11 mouse cellular contexts compared by ENCODE assay signal in the genomic region with DNA sequence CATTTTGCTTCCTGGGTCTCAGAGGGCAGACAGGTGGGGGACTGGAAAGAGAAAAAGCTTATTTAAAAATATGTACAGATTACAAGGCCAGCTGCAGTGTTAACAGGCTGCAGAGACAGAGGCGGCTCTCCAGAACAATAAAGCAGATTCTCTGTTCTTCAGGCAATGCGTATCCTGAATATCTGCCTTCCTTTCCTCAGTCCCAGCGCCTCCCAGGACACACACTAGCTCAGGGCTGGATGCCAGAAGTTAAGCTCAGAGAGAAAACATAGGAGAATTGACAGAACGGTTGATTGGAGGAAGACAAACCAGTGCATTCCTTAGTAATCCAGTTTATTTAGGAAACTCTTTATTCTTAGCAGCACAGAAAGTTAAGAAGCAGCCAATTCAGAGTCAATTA.
A peak's percentile ranks its signal among the peaks of the same experiment; 100 is the strongest.
DNase-seq lines count a peak whose midpoint lies in the region; ATAC-seq and TF ChIP-seq lines count a peak whose summit lies in the region.
"Had no signal": no experiment of that assay in that cellular context is flagged by ENCODE, and none has a peak within 500 bp of the region (broad histone marks: within the 10 kb centered on the region; RNA-seq: fewer than 3 reads in every experiment).

No protein-coding gene starts in this region.

- ATAC-seq in lung, postnatal 0 days, result no peak
- no peak for ATAC-seq in heart, embryonic 13.5 days (ENCODE audit: extremely low read depth, insufficient number of reproducible peaks, low FRiP score, low TSS enrichment)
- ATAC-seq in neural tube, embryonic 15.5 days (ENCODE audit: low FRiP score), result no peak

- 0 out of 2 replicates have a peak overlapping the region, but pooled peaks have one; percentile 30 for H3K27ac ChIP-seq in heart, embryonic 10.5 days
- no peak overlapping the region for H3K27ac ChIP-seq in lung, postnatal 0 days (ENCODE audit: low read length)
- H3K27ac ChIP-seq in heart, embryonic 13.5 days (replicated peaks), result peak overlapping the region; percentile 76
- H3K27ac ChIP-seq in neural tube, embryonic 15.5 days (replicated peaks), result 0 out of 2 replicates have a peak overlapping the region, but pooled peaks have one; percentile 23
- H3K27ac ChIP-seq: macrophage had no signal

- H3K36me3 ChIP-seq in heart, embryonic 10.5 days, result peaks cover 6% of the 10 kb centered on the region; the same call in 1 of the 2 replicates
- no peaks in the 10 kb centered on the region for H3K36me3 ChIP-seq in lung, postnatal 0 days (ENCODE audit: insufficient read depth, low read length)
- H3K36me3 ChIP-seq in heart, embryonic 13.5 days, result peaks cover 9% of the 10 kb centered on the region
- H3K36me3 ChIP-seq in neural tube, embryonic 15.5 days, result no peaks in the 10 kb centered on the region

- WGBS in heart, embryonic 10.5 days, result 48% methylated on average over 4 of the region's 4 CpGs
- WGBS in lung, postnatal 0 days, result 34% methylated on average over 4 of the region's 4 CpGs
- 27% methylated on average over 4 of the region's 4 CpGs for WGBS in heart, embryonic 13.5 days
- WGBS in neural tube, embryonic 15.5 days, result 39% methylated on average over 4 of the region's 4 CpGs

- TF ChIP-seq EP300 in lung, postnatal 0 days (IDR thresholded peaks at IDR 0.05), result no peak

- DNase-seq in heart, embryonic 10.5 days (ENCODE audit: low spot score), result no peak
- no peak for DNase-seq in heart, adult 8-10 months (ENCODE audit: low spot score)
- peak; percentile 45 for DNase-seq in lung, postnatal 10 days
- DNase-seq in lung, postnatal 0 days (ENCODE audit: low spot score), result no peak
- no peak for DNase-seq in adrenal gland, adult 18-20 months (ENCODE audit: low spot score in 2 of 2)
- DNase-seq: adrenal gland, postnatal 25 days; cerebellum, adult 9-10 months; kidney, adult 11 months had no signal

- TF ChIP-seq CTCF in lung, postnatal 0 days (IDR thresholded peaks at IDR 0.05), result no peak

- peaks cover 37% of the 10 kb centered on the region for H3K4me1 ChIP-seq in heart, embryonic 10.5 days
- H3K4me1 ChIP-seq in lung, postnatal 0 days (ENCODE audit: insufficient read depth, low read depth, low read length), result peaks cover 3% of the 10 kb centered on the region; the same call in 1 of the 2 replicates
- peaks cover 38% of the 10 kb centered on the region for H3K4me1 ChIP-seq in heart, embryonic 13.5 days
- peaks cover 34% of the 10 kb centered on the region for H3K4me1 ChIP-seq in neural tube, embryonic 15.5 days

- H3K9me3 ChIP-seq in heart, embryonic 10.5 days, result no peaks in the 10 kb centered on the region
- H3K9me3 ChIP-seq in lung, postnatal 0 days (ENCODE audit: low read length), result no peaks in the 10 kb centered on the region
- H3K9me3 ChIP-seq in heart, embryonic 13.5 days, result no peaks in the 10 kb centered on the region
- no peaks in the 10 kb centered on the region for H3K9me3 ChIP-seq in neural tube, embryonic 15.5 days (replicated peaks)

- no peak overlapping the region for H3K4me3 ChIP-seq in heart, embryonic 10.5 days
- no peak overlapping the region for H3K4me3 ChIP-seq in lung, postnatal 0 days (ENCODE audit: low read depth, low read length)
- H3K4me3 ChIP-seq in heart, embryonic 13.5 days, result no peak overlapping the region
- H3K4me3 ChIP-seq in neural tube, embryonic 15.5 days (replicated peaks), result no peak overlapping the region

- no peak overlapping the region for H3K9ac ChIP-seq in lung, postnatal 0 days (replicated peaks; ENCODE audit: low read depth)
- H3K9ac ChIP-seq in heart, embryonic 13.5 days, result no peak overlapping the region
- H3K9ac ChIP-seq in neural tube, embryonic 15.5 days (replicated peaks), result no peak overlapping the region

- no peaks in the 10 kb centered on the region for H3K27me3 ChIP-seq in heart, embryonic 10.5 days (ENCODE audit: insufficient read depth, poor library complexity, severe bottlenecking)
- H3K27me3 ChIP-seq in lung, postnatal 0 days (replicated peaks; ENCODE audit: insufficient read depth, low read length), result no peaks in the 10 kb centered on the region
- no peaks in the 10 kb centered on the region for H3K27me3 ChIP-seq in heart, embryonic 13.5 days (replicated peaks)
- no peaks in the 10 kb centered on the region for H3K27me3 ChIP-seq in neural tube, embryonic 15.5 days (replicated peaks)

- H3K4me2 ChIP-seq in lung, postnatal 0 days (replicated peaks; ENCODE audit: low read depth, low read length), result no peak overlapping the region
- H3K4me2 ChIP-seq in heart, embryonic 13.5 days, result peak overlapping the region; percentile 26
- no peak overlapping the region for H3K4me2 ChIP-seq in neural tube, embryonic 15.5 days
